Mouse (Mus musculus): ENCODE measurements at regions not wholly inside any gene's neighbourhood (a gene's known extent, or its start where the extent isn't known, plus 50 kb on each side); places are given as distances from the start of the nearest gene placed in this dataset.

GRCm38 (mm10) chr6:16064691-16065090, 344.2 kb downstream of the Mdfic start:
- Histone ChIP-seq H3K4me3 (ENCODE audit: low read depth, low read length) (no peak overlapping the region), H3K9me3 (ENCODE audit: control insufficient read depth, low read length) (no peaks in the 10 kb centered on the region), H3K9ac (ENCODE audit: low read depth, low read length) (no peak overlapping the region), H3K27me3 (replicated peaks; ENCODE audit: control insufficient read depth, insufficient read depth, low read length) (no peaks in the 10 kb centered on the region), H3K4me1 (ENCODE audit: control insufficient read depth, insufficient read depth, low read length) (no peaks in the 10 kb centered on the region), H3K27ac (replicated peaks; ENCODE audit: low read depth, low read length) (no peak overlapping the region), H3K36me3 (ENCODE audit: control insufficient read depth, insufficient read depth, low read length) (no peaks in the 10 kb centered on the region), H3K4me2 (ENCODE audit: low read depth, low read length) (no peak overlapping the region)
- ATAC-seq (ENCODE audit: low read depth): no peak
- WGBS: 43% methylated on average over 8 of the region's 8 CpGs
- peak; percentile 10 for DNase-seq (ENCODE audit: low spot score)

GRCm38 (mm10) chr6:16065121-16065520, 344.7 kb downstream of the Mdfic start:
- Histone ChIP-seq H3K4me1 (ENCODE audit: control insufficient read depth, insufficient read depth, low read length) (no peaks in the 10 kb centered on the region), H3K4me2 (ENCODE audit: low read depth, low read length) (no peak overlapping the region), H3K36me3 (ENCODE audit: control insufficient read depth, insufficient read depth, low read length) (no peaks in the 10 kb centered on the region), H3K9me3 (ENCODE audit: control insufficient read depth, low read length) (no peaks in the 10 kb centered on the region), H3K9ac (ENCODE audit: low read depth, low read length) (no peak overlapping the region), H3K4me3 (ENCODE audit: low read depth, low read length) (no peak overlapping the region), H3K27me3 (replicated peaks; ENCODE audit: control insufficient read depth, insufficient read depth, low read length) (no peaks in the 10 kb centered on the region), H3K27ac (replicated peaks; ENCODE audit: low read depth, low read length) (no peak overlapping the region)
- no peak for ATAC-seq (ENCODE audit: low read depth)
- WGBS: 63% methylated on average over 5 of the region's 5 CpGs
- DNase-seq (ENCODE audit: low spot score): peak; percentile 7

- Histone ChIP-seq H3K4me1 (ENCODE audit: control insufficient read depth, insufficient read depth, low read length) (peaks cover 4% of the 10 kb centered on the region; the same call in 1 of the 2 replicates), H3K9ac (ENCODE audit: low read depth, low read length) (no peak overlapping the region), H3K27ac (replicated peaks; ENCODE audit: low read depth, low read length) (no peak overlapping the region), H3K27me3 (replicated peaks; ENCODE audit: control insufficient read depth, insufficient read depth, low read length) (no peaks in the 10 kb centered on the region), H3K4me2 (ENCODE audit: low read depth, low read length) (no peak overlapping the region), H3K36me3 (ENCODE audit: control insufficient read depth, insufficient read depth, low read length) (no peaks in the 10 kb centered on the region), H3K4me3 (ENCODE audit: low read depth, low read length) (no peak overlapping the region), H3K9me3 (ENCODE audit: control insufficient read depth, low read length) (no peaks in the 10 kb centered on the region)
- no peak for ATAC-seq (ENCODE audit: low read depth)
- WGBS: 87% methylated on average over 2 of the region's 2 CpGs
- no peak for DNase-seq (ENCODE audit: low spot score)
These were observed 355.8 kb downstream of the Mdfic start for GRCm38 (mm10) chr6:16076266-16076665.

GRCm38 (mm10) chr6:16077195-16077810, 356.8 kb downstream of the Mdfic start:
- ATAC-seq (ENCODE audit: low read depth) (no peak), DNase-seq (ENCODE audit: low spot score) (no peak)
- no peaks in the 10 kb centered on the region for H3K9me3 ChIP-seq (ENCODE audit: control insufficient read depth, low read length)
- H3K36me3 ChIP-seq (ENCODE audit: control insufficient read depth, insufficient read depth, low read length): no peaks in the 10 kb centered on the region
- peaks cover 4% of the 10 kb centered on the region; the same call in 1 of the 2 replicates for H3K4me1 ChIP-seq (ENCODE audit: control insufficient read depth, insufficient read depth, low read length)
- H3K4me3 ChIP-seq (ENCODE audit: low read depth, low read length): no peak overlapping the region
- no peak overlapping the region for H3K9ac ChIP-seq (ENCODE audit: low read depth, low read length)
- H3K4me2 ChIP-seq (ENCODE audit: low read depth, low read length): no peak overlapping the region
- 37% methylated on average over 4 of the region's 4 CpGs for WGBS
- no peaks in the 10 kb centered on the region for H3K27me3 ChIP-seq (replicated peaks; ENCODE audit: control insufficient read depth, insufficient read depth, low read length)
- H3K27ac ChIP-seq (replicated peaks; ENCODE audit: low read depth, low read length): no peak overlapping the region

GRCm38 (mm10) chr6:16077917-16078316, 357.5 kb downstream of the Mdfic start:
- H3K4me3 ChIP-seq (ENCODE audit: low read depth, low read length): no peak overlapping the region
- no peak for ATAC-seq (ENCODE audit: low read depth)
- H3K36me3 ChIP-seq (ENCODE audit: control insufficient read depth, insufficient read depth, low read length): no peaks in the 10 kb centered on the region
- H3K9me3 ChIP-seq (ENCODE audit: control insufficient read depth, low read length): no peaks in the 10 kb centered on the region
- H3K9ac ChIP-seq (ENCODE audit: low read depth, low read length): no peak overlapping the region
- H3K27ac ChIP-seq (replicated peaks; ENCODE audit: low read depth, low read length): no peak overlapping the region
- H3K4me2 ChIP-seq (ENCODE audit: low read depth, low read length): no peak overlapping the region
- no peaks in the 10 kb centered on the region for H3K27me3 ChIP-seq (replicated peaks; ENCODE audit: control insufficient read depth, insufficient read depth, low read length)
- peaks cover 4% of the 10 kb centered on the region; the same call in 1 of the 2 replicates for H3K4me1 ChIP-seq (ENCODE audit: control insufficient read depth, insufficient read depth, low read length)
- DNase-seq (ENCODE audit: low spot score): peak; percentile 6

GRCm38 (mm10) chr6:16086952-16087537, 366.6 kb downstream of the Mdfic start:
- DNase-seq (ENCODE audit: low spot score) (peak; percentile 47), ATAC-seq (ENCODE audit: low read depth) (peak; percentile 47; the same call in 1 of the 2 replicates)
- WGBS: 70% methylated on average over 7 of the region's 7 CpGs
- Histone ChIP-seq H3K4me2 (ENCODE audit: low read depth, low read length) (no peak overlapping the region), H3K4me1 (ENCODE audit: control insufficient read depth, insufficient read depth, low read length) (no peaks in the 10 kb centered on the region), H3K4me3 (ENCODE audit: low read depth, low read length) (no peak overlapping the region), H3K27me3 (replicated peaks; ENCODE audit: control insufficient read depth, insufficient read depth, low read length) (no peaks in the 10 kb centered on the region), H3K36me3 (ENCODE audit: control insufficient read depth, insufficient read depth, low read length) (no peaks in the 10 kb centered on the region), H3K27ac (replicated peaks; ENCODE audit: low read depth, low read length) (no peak overlapping the region), H3K9me3 (ENCODE audit: control insufficient read depth, low read length) (no peaks in the 10 kb centered on the region), H3K9ac (ENCODE audit: low read depth, low read length) (no peak overlapping the region)

- Histone ChIP-seq H3K9ac (ENCODE audit: low read depth, low read length) (no peak overlapping the region), H3K9me3 (ENCODE audit: control insufficient read depth, low read length) (no peaks in the 10 kb centered on the region), H3K36me3 (ENCODE audit: control insufficient read depth, insufficient read depth, low read length) (no peaks in the 10 kb centered on the region), H3K4me3 (ENCODE audit: low read depth, low read length) (no peak overlapping the region), H3K4me2 (ENCODE audit: low read depth, low read length) (no peak overlapping the region), H3K4me1 (ENCODE audit: control insufficient read depth, insufficient read depth, low read length) (no peaks in the 10 kb centered on the region), H3K27me3 (replicated peaks; ENCODE audit: control insufficient read depth, insufficient read depth, low read length) (no peaks in the 10 kb centered on the region), H3K27ac (replicated peaks; ENCODE audit: low read depth, low read length) (no peak overlapping the region)
- DNase-seq (ENCODE audit: low spot score) (no peak), ATAC-seq (ENCODE audit: low read depth) (no peak)
These were observed 378.3 kb downstream of the Mdfic start for GRCm38 (mm10) chr6:16098761-16099160.

GRCm38 (mm10) chr6:16141009-16141408, 420.5 kb downstream of the Mdfic start:
- Histone ChIP-seq H3K9me3 (ENCODE audit: control insufficient read depth, low read length) (no peaks in the 10 kb centered on the region), H3K4me1 (ENCODE audit: control insufficient read depth, insufficient read depth, low read length) (peaks cover 6% of the 10 kb centered on the region; the same call in 1 of the 2 replicates), H3K36me3 (ENCODE audit: control insufficient read depth, insufficient read depth, low read length) (no peaks in the 10 kb centered on the region), H3K9ac (ENCODE audit: low read depth, low read length) (no peak overlapping the region), H3K27me3 (replicated peaks; ENCODE audit: control insufficient read depth, insufficient read depth, low read length) (no peaks in the 10 kb centered on the region), H3K27ac (replicated peaks; ENCODE audit: low read depth, low read length) (no peak overlapping the region), H3K4me2 (ENCODE audit: low read depth, low read length) (no peak overlapping the region), H3K4me3 (ENCODE audit: low read depth, low read length) (no peak overlapping the region)
- WGBS: 27% methylated on average over 3 of the region's 3 CpGs
- ATAC-seq (ENCODE audit: low read depth) (no peak), DNase-seq (ENCODE audit: low spot score) (no peak)

GRCm38 (mm10) chr6:16144538-16144937, 424.1 kb downstream of the Mdfic start:
- Histone ChIP-seq H3K9me3 (ENCODE audit: control insufficient read depth, low read length) (no peaks in the 10 kb centered on the region), H3K27me3 (replicated peaks; ENCODE audit: control insufficient read depth, insufficient read depth, low read length) (no peaks in the 10 kb centered on the region), H3K9ac (ENCODE audit: low read depth, low read length) (no peak overlapping the region), H3K27ac (replicated peaks; ENCODE audit: low read depth, low read length) (no peak overlapping the region), H3K4me1 (ENCODE audit: control insufficient read depth, insufficient read depth, low read length) (peaks cover 6% of the 10 kb centered on the region; the same call in 1 of the 2 replicates), H3K4me3 (ENCODE audit: low read depth, low read length) (no peak overlapping the region), H3K4me2 (ENCODE audit: low read depth, low read length) (peak overlapping the region; percentile 11), H3K36me3 (ENCODE audit: control insufficient read depth, insufficient read depth, low read length) (no peaks in the 10 kb centered on the region)
- ATAC-seq (ENCODE audit: low read depth): no peak
- peak; percentile 17 for DNase-seq (ENCODE audit: low spot score)
- 22% methylated on average over 6 of the region's 6 CpGs for WGBS
